Comparison of ENCODE assay signal across 9 mouse cellular contexts in the genomic region with DNA sequence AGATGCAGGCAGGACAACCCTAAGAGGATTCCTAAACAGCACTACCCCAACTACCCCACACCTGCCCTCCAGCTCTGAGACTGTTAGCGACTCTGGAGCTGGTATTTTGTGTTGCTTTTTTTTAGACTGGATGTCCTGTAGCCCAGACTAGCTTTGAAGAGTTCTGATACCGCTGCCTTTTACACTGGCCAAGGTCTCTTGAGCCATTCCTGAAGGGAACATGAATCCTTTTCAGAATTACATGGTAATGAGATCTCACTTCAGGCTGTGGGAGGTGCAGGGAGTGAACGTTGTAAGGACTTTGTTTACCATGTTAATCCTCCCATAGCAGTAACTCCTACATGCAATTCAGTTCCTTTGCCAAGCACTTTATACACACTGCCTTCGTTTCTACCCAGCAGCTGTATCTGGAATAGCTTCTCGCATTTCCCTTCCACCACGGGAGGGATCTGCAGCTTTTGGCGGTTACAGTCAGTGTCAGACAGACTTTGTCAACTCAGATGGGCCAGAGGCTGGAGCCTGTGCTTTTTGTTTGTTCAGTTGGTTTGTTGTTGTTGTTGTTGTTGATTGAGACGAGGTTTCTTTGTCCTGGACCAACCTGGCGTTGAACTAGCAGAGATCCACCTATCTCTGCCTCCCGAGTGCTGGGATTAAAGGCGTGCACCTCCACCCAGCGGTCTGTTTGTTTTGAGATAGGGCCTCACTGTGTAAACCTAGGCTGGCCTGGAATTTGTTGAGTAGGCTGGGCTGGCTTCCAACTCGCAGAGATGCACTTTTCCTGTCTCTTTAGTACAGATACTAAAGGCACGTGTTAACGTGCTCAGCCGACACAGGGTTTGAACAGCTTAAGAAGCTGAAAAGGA. TPM values are rescaled to one million over a fixed set of nuclear protein-coding genes. Genes with fewer than 3 reads are reported as not detected.
DNase-seq lines count a peak whose midpoint lies in the region; ATAC-seq and TF ChIP-seq lines count a peak whose summit lies in the region.
"Had no signal": no experiment of that assay in that cellular context is flagged by ENCODE, and none has a peak within 500 bp of the region (broad histone marks: within the 10 kb centered on the region; RNA-seq: fewer than 3 reads in every experiment).

No protein-coding gene starts in this region.

- TF ChIP-seq EP300 in liver, postnatal 0 days (IDR thresholded peaks at IDR 0.05; ENCODE audit: low read depth): peak; percentile 71; the same call in 1 of the 2 replicates

- WGBS in liver, postnatal 0 days (ENCODE audit: insufficient replicate concordance): 34% methylated on average over 16 of the region's 16 CpGs

- peak; percentile 74 for ATAC-seq in liver, postnatal 0 days
- no peak for ATAC-seq in monocyte, adult 5-6 weeks (replicated peaks; ENCODE audit: insufficient number of reproducible peaks, low FRiP score, low TSS enrichment, poor library complexity, severe bottlenecking)

- H3K27ac ChIP-seq in liver, postnatal 0 days (ENCODE audit: low read depth): peak overlapping the region; percentile 71
- H3K27ac ChIP-seq: hindbrain, embryonic 15.5 days had no signal

- no peaks in the 10 kb centered on the region for H3K9me3 ChIP-seq in liver, postnatal 0 days (ENCODE audit: low read length)
- H3K9me3 ChIP-seq: hindbrain, embryonic 15.5 days had no signal

- no peak overlapping the region for H3K9ac ChIP-seq in liver, postnatal 0 days (replicated peaks)
- H3K9ac ChIP-seq: hindbrain, embryonic 15.5 days had no signal

- peak; percentile 42 for TF ChIP-seq CTCF in liver, postnatal 0 days (IDR thresholded peaks at IDR 0.05; ENCODE audit: low read depth)

- peaks cover 19% of the 10 kb centered on the region for H3K4me1 ChIP-seq in liver, postnatal 0 days (ENCODE audit: insufficient read depth)
- H3K4me1 ChIP-seq: hindbrain, embryonic 15.5 days had no signal

- H3K4me3 ChIP-seq in liver, postnatal 0 days (ENCODE audit: low read depth, low read length): no peak overlapping the region
- H3K4me3 ChIP-seq: hindbrain, embryonic 15.5 days had no signal

- H3K27me3 ChIP-seq in liver, postnatal 0 days (ENCODE audit: insufficient read depth, low read length): no peaks in the 10 kb centered on the region
- H3K27me3 ChIP-seq: hindbrain, embryonic 15.5 days had no signal

- intact Hi-C loops in gastrocnemius, postnatal 14 days (cut with DNase I; ENCODE audit: low total_unique reads): no loop called here

- DNase-seq in spleen, postnatal 36 days (ENCODE audit: low spot score in 2 of 2): peak; percentile 7 to 10
- no peak for DNase-seq in spleen, adult 18-20 months
- peak; percentile 40 for DNase-seq in kidney, adult 11 months
- DNase-seq in liver, postnatal 0 days: peak; percentile 68
- DNase-seq in cerebellum, adult 9-11 months: no peak
- DNase-seq in adrenal gland, adult 8-10 months: no peak
- no peak for DNase-seq in gastrocnemius, postnatal 14 days

- H3K4me2 ChIP-seq in liver, postnatal 0 days (ENCODE audit: low read depth, low read length): 0 out of 2 replicates have a peak overlapping the region, but pooled peaks have one; percentile 16
- H3K4me2 ChIP-seq: hindbrain, embryonic 15.5 days had no signal

- no peaks in the 10 kb centered on the region for H3K36me3 ChIP-seq in liver, postnatal 0 days (replicated peaks; ENCODE audit: insufficient read depth, low read length)
- H3K36me3 ChIP-seq: hindbrain, embryonic 15.5 days had no signal

RNA-seq across cellular contexts. Expression of gene Larp1, which starts 25.2 kb away (rescaled TPM):
- polyA plus RNA-seq in liver, postnatal 0 days (2015; fragmentation: Nextera tagmentation; extraction: Ambion mirVana): 10.8 and 11.0 TPM in 2 replicates
- 100 to 1,000 TPM in 3 of 4 experiments, 10 to 100 TPM in 1; 95.7 to 109 (median 104) TPM for total RNA-seq in adrenal gland, adult 8-10 months (2022)
- total RNA-seq in monocyte, adult 5-6 weeks (2017): 26.3 to 50.9 TPM (median 33.5 TPM) in 3 replicates
- total RNA-seq in gastrocnemius, postnatal 14 days (2021): 10 to 100 TPM; 61.9 to 74.6 TPM

Comparison
In these comparisons a context has a peak if more than half of its experiments do, and no peak if none do; other contexts are left out.
1. DNase-seq: peak in spleen, postnatal 36 days (2 of 2), kidney, adult 11 months (single experiment) and liver, postnatal 0 days (single experiment); none in spleen, adult 18-20 months (0 of 2), cerebellum, adult 9-11 months (single experiment), adrenal gland, adult 8-10 months (single experiment) and gastrocnemius, postnatal 14 days (single experiment).